Mouse (Mus musculus) heart, embryonic 15.5 days (tissue): Measurements from ENCODE around the gene Aatk. TPM values are rescaled to one million over a fixed set of nuclear protein-coding genes. Genes with fewer than 3 reads are reported as not detected.

Experiments used
- ATAC-seq: fragments of 200-750 bp; cut with Nextera tagmentation; replicated peaks from 2 replicates; pipeline ENCODE4 v1.8.0; 2017; ENCODE audit warnings: low read depth, moderate TSS enrichment; ENCODE audit not compliant: insufficient number of reproducible peaks, insufficient read depth, low FRiP score
- H3K27ac ChIP-seq: fragments of 300-500 bp; sonication (generic); 2 replicates; pipeline ENCODE4 v1.5.1; 2015; ENCODE audit warnings: mild to moderate bottlenecking, inconsistent platforms
- H3K27me3 ChIP-seq: fragments of 300-500 bp; sonication (generic); 2 replicates; pipeline ENCODE4 v1.6.1; 2015; ENCODE audit warnings: inconsistent platforms
- H3K36me3 ChIP-seq: fragments of 300-500 bp; sonication (generic); 2 replicates; pipeline ENCODE4 v1.6.1; 2015; ENCODE audit warnings: mild to moderate bottlenecking, inconsistent platforms
- H3K4me1 ChIP-seq: fragments of 300-500 bp; sonication (generic); replicated peaks from 2 replicates; pipeline ENCODE4 v1.6.1; 2015; ENCODE audit warnings: inconsistent platforms
- H3K4me2 ChIP-seq: fragments of 300-500 bp; sonication (generic); 2 replicates; pipeline ENCODE4 v1.6.1; 2015; ENCODE audit warnings: inconsistent platforms, mild to moderate bottlenecking, moderate library complexity
- H3K4me3 ChIP-seq: fragments of 300-500 bp; sonication (generic); 2 replicates; pipeline ENCODE4 v1.5.1; 2015; ENCODE audit warnings: mild to moderate bottlenecking, inconsistent platforms
- H3K9ac ChIP-seq: fragments of 300-500 bp; sonication (generic); 2 replicates; pipeline ENCODE4 v1.6.1; 2015; ENCODE audit warnings: mild to moderate bottlenecking, inconsistent platforms
- H3K9me3 ChIP-seq: fragments of 300-500 bp; sonication (generic); replicated peaks from 2 replicates; pipeline ENCODE4 v1.6.1; 2016; ENCODE audit warnings: inconsistent platforms
- WGBS: fragments of 180-500 bp; shearing (Covaris S2); methylation state at CpG from one replicate; pipeline ENCODE4 v1.1.7; 2015; ENCODE audit warnings: mixed read lengths; 5-methylcytosine and 5-hydroxymethylcytosine counted together
- polyA plus RNA-seq: library from polyadenylated mRNA; unstranded; fragments of >200 nt; fragmentation: Nextera tagmentation; extraction: Ambion mirVana; gene quantifications from 2 replicates; pipeline ENCODE4 v1.2.1, GENCODE M21; 2015

Aatk gene
- polyA plus RNA-seq, 1 experiment from 2014 or later: 0.68 TPM

DNA sequence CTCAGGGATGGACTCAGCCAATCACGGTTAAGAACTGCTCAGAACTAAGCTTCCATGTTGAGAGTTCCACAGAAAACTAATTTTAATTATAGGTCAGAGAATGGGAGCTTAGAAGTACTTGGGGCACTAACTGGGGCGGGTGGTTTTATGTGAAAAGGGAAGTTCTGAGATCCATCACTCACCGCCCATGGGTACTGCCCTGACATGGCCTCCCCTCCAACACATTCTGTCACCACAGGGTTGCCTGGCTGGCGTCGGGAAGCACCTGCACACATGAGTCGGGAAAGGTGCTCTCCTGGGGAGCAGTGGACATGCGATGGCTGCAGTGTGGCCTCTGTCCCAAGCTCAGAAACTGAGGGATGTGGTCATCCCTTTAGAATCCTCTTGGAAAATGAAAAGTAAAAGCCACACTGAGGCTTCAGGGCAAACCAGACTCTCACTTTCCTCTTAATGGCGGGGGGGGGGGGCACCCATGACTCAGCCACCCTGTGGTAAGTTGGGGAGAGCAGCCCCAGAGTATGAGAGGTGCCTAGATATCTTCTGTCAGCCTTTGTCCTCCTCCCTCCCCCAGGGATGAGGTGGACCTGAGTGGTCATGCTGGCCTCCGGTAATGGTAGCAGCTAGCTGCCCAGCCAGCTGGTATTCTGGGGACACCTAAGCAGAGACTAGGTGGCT is 60.1 kb downstream of the Aatk start:
- no peaks in the 10 kb centered on the region for H3K27me3 ChIP-seq
- peaks cover 41% of the 10 kb centered on the region for H3K4me1 ChIP-seq
- H3K9me3 ChIP-seq: no peaks in the 10 kb centered on the region
- H3K4me3 ChIP-seq: no peak overlapping the region
- no peaks in the 10 kb centered on the region for H3K36me3 ChIP-seq
- no peak overlapping the region for H3K4me2 ChIP-seq
- no peak for ATAC-seq
- no peak overlapping the region for H3K9ac ChIP-seq
- H3K27ac ChIP-seq: no peak overlapping the region
- WGBS: 72% methylated on average over 9 of the region's 9 CpGs

DNA sequence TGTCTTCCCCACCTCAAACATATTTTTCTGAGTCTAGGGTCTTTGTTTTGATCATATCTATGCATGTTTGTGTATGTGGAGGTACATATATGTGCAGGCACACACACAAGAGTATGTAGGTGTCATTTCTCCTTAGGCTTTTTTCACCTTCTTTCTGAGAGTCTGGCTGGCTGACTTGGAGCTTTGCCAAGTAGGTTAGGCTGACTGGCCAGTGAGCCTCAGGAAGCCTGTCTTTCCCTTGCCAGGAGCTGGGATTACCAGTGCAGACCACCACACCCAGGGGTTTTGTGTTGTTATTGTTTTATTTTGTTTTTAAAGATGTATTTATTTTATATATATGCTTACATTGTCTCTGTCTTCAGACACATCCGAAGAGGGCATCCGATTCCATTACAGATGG is 63.8 kb downstream of the Aatk start:
- peaks cover 11% of the 10 kb centered on the region for H3K4me1 ChIP-seq
- no peaks in the 10 kb centered on the region for H3K9me3 ChIP-seq
- no peak overlapping the region for H3K9ac ChIP-seq
- no peak overlapping the region for H3K4me2 ChIP-seq
- WGBS: 90% methylated on average over 2 of the region's 2 CpGs
- H3K36me3 ChIP-seq: no peaks in the 10 kb centered on the region
- no peak for ATAC-seq
- H3K4me3 ChIP-seq: no peak overlapping the region
- H3K27ac ChIP-seq: no peak overlapping the region
- no peaks in the 10 kb centered on the region for H3K27me3 ChIP-seq

DNA sequence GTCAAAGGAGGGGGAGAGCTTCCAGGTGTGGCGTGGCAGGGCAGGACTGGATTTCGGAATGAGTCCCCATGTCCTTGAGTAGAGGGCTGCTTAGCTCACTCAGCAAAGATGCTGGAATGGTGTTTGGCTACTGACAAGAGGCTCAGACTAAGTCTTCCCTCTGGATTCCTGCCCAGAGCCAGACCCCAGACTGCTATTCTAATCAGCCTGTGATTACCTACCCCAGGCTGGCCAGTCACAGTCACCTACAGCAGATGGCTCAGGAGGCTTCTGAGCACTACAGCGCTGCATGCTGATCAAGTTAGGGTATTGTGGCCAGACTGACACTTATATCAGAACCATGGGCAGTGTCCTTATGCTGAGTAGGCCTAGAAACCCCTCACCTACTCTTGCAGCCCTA is 64.7 kb downstream of the Aatk start:
- no peak overlapping the region for H3K4me2 ChIP-seq
- no peaks in the 10 kb centered on the region for H3K27me3 ChIP-seq
- WGBS: 73% methylated on average over 3 of the region's 3 CpGs
- H3K9me3 ChIP-seq: no peaks in the 10 kb centered on the region
- no peak overlapping the region for H3K27ac ChIP-seq
- no peak overlapping the region for H3K9ac ChIP-seq
- H3K36me3 ChIP-seq: no peaks in the 10 kb centered on the region
- H3K4me3 ChIP-seq: no peak overlapping the region
- H3K4me1 ChIP-seq: peaks cover 7% of the 10 kb centered on the region
- no peak for ATAC-seq

DNA sequence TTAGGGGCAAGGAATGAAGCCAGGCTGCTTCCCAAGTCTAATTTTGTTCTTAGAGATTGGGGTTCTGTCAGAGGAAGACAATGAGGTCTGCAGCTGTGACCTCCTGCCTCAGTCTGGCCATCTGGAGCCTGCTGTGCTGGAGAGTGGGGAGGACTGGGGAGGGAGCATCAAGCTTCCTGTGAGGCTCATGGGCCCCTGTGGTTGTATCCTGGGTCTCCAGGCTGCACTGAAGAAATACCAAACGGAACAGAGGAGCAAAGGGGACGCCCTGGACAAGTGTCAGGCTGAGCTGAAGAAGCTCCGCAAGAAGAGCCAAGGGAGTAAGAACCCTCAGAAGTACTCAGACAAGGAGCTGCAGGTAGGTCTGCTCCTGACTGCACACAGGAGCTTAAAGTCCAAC is 65.2 kb downstream of the Aatk start:
- Histone ChIP-seq H3K4me3 (no peak overlapping the region), H3K9me3 (no peaks in the 10 kb centered on the region), H3K27ac (no peak overlapping the region), H3K9ac (no peak overlapping the region), H3K36me3 (no peaks in the 10 kb centered on the region), H3K4me1 (peaks cover 7% of the 10 kb centered on the region), H3K4me2 (no peak overlapping the region), H3K27me3 (no peaks in the 10 kb centered on the region)
- ATAC-seq: no peak
- 76% methylated on average over 3 of the region's 3 CpGs for WGBS

DNA sequence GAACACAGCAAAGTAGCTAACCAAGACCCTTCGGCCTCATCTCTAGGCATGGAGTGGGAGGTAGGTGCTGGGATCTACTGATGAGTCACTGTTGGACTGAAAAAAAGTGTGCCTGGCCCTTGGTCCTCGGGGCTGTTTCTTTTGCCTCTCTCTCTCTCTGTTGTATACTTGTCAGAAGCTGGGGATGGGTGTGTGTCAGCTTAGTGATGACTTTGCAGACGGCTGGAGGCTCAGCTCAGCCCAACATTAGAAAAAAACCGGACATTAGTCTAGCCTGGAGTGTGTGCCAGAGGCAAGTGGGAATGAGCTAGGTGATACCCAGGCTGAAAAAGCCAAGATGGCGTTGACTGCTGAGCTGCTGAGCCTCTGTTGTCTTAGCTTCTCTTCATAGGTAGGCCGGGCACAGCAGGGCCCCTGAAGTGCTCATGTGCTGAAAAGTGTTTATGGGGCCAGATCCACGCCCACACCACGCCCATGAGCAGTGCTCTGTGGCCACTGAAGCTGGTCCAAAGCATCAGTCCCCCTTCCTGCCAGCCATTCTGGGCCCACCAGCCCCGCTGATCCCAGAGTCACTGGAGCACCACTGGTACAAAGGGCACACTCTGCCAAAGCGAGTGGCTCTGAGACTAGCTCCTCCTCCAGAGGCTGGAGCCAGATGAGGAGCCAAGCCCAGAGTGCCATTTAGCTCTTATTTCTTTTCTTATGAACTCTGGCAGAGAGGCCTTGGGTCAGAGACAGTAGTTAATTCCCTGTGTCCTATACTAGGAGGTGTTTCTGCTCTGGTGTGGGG is 67.2 kb downstream of the Aatk start:
- no peak overlapping the region for H3K9ac ChIP-seq
- H3K27ac ChIP-seq: no peak overlapping the region
- no peak overlapping the region for H3K4me2 ChIP-seq
- peaks cover 7% of the 10 kb centered on the region for H3K4me1 ChIP-seq
- no peak overlapping the region for H3K4me3 ChIP-seq
- ATAC-seq: no peak
- H3K9me3 ChIP-seq: no peaks in the 10 kb centered on the region
- 78% methylated on average over 10 of the region's 10 CpGs for WGBS
- no peaks in the 10 kb centered on the region for H3K27me3 ChIP-seq
- H3K36me3 ChIP-seq: no peaks in the 10 kb centered on the region

DNA sequence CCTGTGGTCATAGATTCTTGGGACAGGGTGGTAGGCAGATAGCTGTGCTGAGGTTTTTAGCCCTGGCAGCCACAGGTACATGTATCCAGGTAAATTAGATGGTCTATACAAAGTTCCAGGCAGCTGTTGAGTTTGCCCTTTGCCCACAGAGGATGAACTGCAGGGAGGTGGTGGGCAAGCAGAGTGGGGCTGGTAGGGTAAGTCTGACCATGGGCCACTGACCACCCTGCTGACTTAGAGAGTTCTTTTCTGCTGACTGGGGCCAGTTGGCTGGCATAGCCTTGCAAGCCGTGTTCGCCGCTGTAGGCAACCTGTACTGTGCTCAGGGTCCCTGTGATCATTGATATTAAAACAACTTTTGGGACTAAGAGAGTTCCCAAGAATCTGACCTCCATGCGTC is 68.3 kb downstream of the Aatk start:
- ATAC-seq: no peak
- Histone ChIP-seq H3K27me3 (no peaks in the 10 kb centered on the region), H3K27ac (no peak overlapping the region), H3K4me1 (peaks cover 7% of the 10 kb centered on the region), H3K4me3 (no peak overlapping the region), H3K9me3 (no peaks in the 10 kb centered on the region), H3K9ac (no peak overlapping the region), H3K36me3 (no peaks in the 10 kb centered on the region), H3K4me2 (no peak overlapping the region)
- 91% methylated on average over 4 of the region's 4 CpGs for WGBS

DNA sequence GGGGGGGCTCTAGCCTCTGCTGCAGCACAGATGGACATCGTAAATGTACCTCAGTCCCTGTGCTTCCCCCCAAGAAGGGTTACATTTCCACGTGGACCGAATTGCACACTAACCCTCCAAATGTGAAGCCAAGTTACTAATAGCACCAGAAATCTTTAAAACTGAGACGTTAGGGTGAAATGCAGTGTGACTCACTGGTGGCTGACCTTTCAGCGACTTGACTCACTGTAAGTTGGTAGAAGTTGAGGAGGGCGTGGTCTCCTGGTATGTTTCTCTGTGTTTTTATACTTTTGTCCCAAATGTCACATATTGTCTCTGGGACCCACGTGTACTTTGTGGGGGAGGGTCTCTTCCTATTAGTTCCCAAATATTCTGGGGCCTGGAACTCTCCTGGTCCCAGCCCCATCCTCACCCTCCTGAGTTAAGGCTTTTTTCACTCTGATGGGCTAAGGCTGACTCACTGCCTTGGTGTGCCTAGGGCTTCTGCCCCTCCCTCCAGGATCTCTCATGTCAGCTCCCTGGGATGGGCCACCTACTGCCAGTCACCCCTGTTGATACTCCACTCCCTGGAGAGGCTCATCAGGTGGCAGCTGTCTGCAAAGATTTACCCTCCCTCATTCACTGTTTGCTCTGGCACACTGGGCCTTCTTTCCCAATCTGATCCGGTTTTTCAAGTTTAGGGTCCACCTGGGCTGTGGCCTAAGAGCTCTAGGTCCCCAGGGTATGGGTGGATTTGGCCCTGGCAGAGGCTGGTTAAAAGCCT is 71.0 kb downstream of the Aatk start:
- WGBS: 71% methylated on average over 8 of the region's 8 CpGs
- no peak overlapping the region for H3K27ac ChIP-seq
- no peaks in the 10 kb centered on the region for H3K4me1 ChIP-seq
- H3K4me2 ChIP-seq: no peak overlapping the region
- H3K9me3 ChIP-seq: no peaks in the 10 kb centered on the region
- no peaks in the 10 kb centered on the region for H3K36me3 ChIP-seq
- H3K9ac ChIP-seq: no peak overlapping the region
- H3K27me3 ChIP-seq: no peaks in the 10 kb centered on the region
- H3K4me3 ChIP-seq: no peak overlapping the region
- no peak for ATAC-seq

DNA sequence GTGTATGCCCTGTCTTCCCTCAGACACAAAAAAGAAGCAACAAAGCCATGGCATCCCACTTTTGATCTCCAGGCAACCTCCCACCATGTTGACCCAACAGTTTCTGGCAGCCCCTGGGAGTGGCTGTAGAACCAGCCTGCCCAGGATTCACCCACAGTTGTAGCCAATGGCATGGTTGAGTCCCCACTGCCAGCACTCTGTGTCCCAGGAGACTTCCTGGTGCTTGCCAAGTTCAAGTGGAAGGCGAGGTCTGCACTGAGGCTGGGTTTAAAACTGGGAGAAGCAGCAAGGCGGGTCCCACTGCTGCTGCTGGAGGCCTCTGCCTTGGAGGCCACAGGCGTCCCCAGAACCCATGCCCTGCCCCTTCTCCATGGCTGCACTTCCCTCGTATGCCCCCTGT is 73.2 kb downstream of the Aatk start:
- WGBS: 73% methylated on average over 4 of the region's 4 CpGs
- H3K27me3 ChIP-seq: no peaks in the 10 kb centered on the region
- H3K4me1 ChIP-seq: no peaks in the 10 kb centered on the region
- H3K4me3 ChIP-seq: no peak overlapping the region
- no peak overlapping the region for H3K27ac ChIP-seq
- no peak overlapping the region for H3K9ac ChIP-seq
- H3K4me2 ChIP-seq: no peak overlapping the region
- no peaks in the 10 kb centered on the region for H3K36me3 ChIP-seq
- ATAC-seq: no peak
- H3K9me3 ChIP-seq: no peaks in the 10 kb centered on the region

DNA sequence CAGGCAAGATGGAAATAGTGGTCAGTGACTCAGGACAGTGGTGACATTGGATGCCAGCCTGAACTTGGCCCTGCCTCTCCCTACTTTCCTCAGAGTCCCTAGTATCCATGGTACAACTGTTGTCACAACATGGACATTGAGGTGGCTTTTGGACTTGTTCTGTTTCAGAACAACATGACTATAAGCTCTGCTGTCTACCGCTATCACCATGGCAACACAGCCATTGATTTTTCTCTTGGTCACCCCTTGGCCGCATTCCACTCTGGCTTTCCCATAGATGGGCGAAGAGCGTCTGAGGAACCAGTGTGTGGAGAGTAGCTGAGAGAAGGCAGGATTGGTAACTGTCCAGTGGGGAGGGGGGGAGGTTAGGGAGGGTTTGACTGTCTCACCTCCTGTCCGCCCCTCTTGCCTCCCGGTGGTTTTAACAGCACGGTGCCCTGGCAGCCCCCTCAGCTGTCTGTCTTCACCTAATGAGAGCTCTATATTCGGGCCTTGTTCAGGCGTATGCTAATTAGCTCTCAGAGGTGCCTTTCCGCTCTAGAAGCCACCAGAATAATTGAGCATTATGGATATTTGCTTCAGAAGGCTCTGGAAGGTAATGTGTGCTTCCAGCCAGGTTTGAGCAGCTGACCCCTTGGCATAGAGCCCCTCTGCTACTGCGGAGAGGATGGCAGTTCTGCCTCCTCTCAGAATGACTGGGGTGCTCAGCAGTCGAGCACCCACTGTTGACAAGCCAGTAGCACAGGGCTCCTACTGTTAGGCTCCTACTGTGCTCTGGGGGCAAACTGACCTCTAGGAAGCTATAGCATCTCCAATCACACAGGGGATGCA is 76.7 kb downstream of the Aatk start:
- 67% methylated on average over 12 of the region's 12 CpGs for WGBS

DNA sequence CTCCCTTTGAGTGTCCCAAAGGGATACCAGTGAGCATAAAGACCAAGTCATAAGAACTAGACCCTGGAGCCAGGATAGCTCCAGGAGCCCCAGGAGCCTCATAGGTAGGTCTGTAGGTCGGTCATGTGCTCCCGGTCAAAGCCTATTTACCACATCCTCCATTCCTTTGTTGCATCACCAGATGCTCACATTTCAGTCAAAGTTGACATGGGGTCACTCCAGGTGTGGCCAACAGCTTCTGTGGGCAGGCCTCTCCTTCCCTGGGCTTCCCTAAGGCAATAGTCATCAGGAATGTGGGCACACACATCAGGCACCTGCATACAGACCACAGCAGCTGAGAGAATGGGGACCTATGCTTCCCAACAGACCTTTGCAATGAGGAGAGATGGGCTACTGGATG is 79.1 kb downstream of the Aatk start:
- no peaks in the 10 kb centered on the region for H3K4me1 ChIP-seq
- no peaks in the 10 kb centered on the region for H3K27me3 ChIP-seq
- no peak overlapping the region for H3K9ac ChIP-seq
- no peak for ATAC-seq
- H3K4me2 ChIP-seq: no peak overlapping the region
- 92% methylated on average over 2 of the region's 2 CpGs for WGBS
- H3K36me3 ChIP-seq: 0 out of 2 replicates have a peak, but pooled peaks cover 4% of the 10 kb centered on the region
- no peak overlapping the region for H3K27ac ChIP-seq
- no peak overlapping the region for H3K4me3 ChIP-seq
- H3K9me3 ChIP-seq: no peaks in the 10 kb centered on the region

More for the DNA sequence above, 76.7 kb downstream of the Aatk start:
- ATAC-seq: no peak
- H3K4me1 ChIP-seq: no peaks in the 10 kb centered on the region
- no peaks in the 10 kb centered on the region for H3K9me3 ChIP-seq
- 0 out of 2 replicates have a peak, but pooled peaks cover 4% of the 10 kb centered on the region for H3K36me3 ChIP-seq
- no peak overlapping the region for H3K9ac ChIP-seq
- no peaks in the 10 kb centered on the region for H3K27me3 ChIP-seq
- no peak overlapping the region for H3K4me2 ChIP-seq
- H3K4me3 ChIP-seq: no peak overlapping the region
- no peak overlapping the region for H3K27ac ChIP-seq

DNA sequence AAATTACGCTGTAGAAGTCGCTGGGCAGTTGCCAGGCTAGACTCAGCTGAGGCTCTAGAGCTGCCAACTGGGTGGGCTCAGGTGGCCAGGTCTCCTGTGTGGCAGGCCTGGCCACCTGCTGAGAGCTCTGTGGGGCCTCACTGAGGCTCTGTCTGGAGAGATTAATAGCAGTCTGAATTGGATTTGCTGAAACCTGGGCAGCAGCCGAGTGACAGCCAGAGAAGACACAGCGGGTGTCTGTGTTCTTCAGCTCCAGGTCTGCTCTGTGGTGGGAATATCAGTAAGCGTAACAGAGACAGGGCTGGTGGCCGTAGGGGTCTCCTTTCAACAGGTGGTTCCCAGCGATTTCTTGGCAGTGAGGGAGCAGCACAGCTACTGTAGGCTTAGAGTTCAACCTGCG is 79.6 kb downstream of the Aatk start:
- Histone ChIP-seq H3K4me1 (no peaks in the 10 kb centered on the region), H3K4me3 (no peak overlapping the region), H3K4me2 (no peak overlapping the region), H3K36me3 (0 out of 2 replicates have a peak, but pooled peaks cover 4% of the 10 kb centered on the region), H3K9me3 (no peaks in the 10 kb centered on the region), H3K9ac (no peak overlapping the region), H3K27me3 (no peaks in the 10 kb centered on the region), H3K27ac (no peak overlapping the region)
- WGBS: 82% methylated on average over 8 of the region's 8 CpGs
- ATAC-seq: no peak
